Mouse (Mus musculus): ENCODE measurements around the gene Rnf10. TPM values are rescaled to one million over a fixed set of nuclear protein-coding genes. Genes with fewer than 3 reads are reported as not detected.

Rnf10 gene
- polyA plus RNA-seq, 1 experiment: 240 TPM

DNA sequence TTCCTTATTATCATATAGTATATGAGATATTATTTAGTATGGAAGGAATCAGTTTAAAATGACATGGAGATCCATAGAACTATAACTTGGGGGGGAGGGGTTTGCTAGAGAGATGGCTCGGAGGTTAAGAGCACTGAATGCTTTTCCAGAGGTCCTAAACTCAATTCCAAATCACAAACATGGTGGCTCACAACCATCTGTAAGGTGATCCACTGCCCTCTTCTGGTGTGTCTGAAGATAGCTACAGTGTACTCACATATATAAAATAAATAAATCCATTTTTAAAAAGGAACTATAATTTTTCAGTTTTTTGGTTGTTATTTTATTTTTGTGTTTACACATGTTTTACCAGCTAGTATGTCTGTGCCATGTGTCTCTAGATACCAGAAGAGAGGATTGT, 1.7 kb upstream of the Rnf10 start:
- TF ChIP-seq CTCF (IDR thresholded peaks at IDR 0.05; ENCODE audit: control insufficient read depth, insufficient read depth, insufficient replicate concordance, low read depth, low read length): no peak
- TF ChIP-seq POLR2A (IDR thresholded peaks at IDR 0.05; ENCODE audit: control insufficient read depth, low read depth, low read length): no peak
- no peaks in the 10 kb centered on the region for H3K36me3 ChIP-seq (ENCODE audit: control insufficient read depth, insufficient read depth, low read length)
- H3K27ac ChIP-seq (ENCODE audit: control insufficient read depth, insufficient read depth, low read depth, low read length): no peak overlapping the region
- H3K4me1 ChIP-seq (ENCODE audit: control insufficient read depth, insufficient read depth, low read length): peaks cover 10% of the 10 kb centered on the region
- H3K4me3 ChIP-seq (ENCODE audit: control insufficient read depth, low read depth, low read length): no peak overlapping the region
- no peaks in the 10 kb centered on the region for H3K27me3 ChIP-seq (ENCODE audit: control insufficient read depth, insufficient read depth, low read length)

DNA sequence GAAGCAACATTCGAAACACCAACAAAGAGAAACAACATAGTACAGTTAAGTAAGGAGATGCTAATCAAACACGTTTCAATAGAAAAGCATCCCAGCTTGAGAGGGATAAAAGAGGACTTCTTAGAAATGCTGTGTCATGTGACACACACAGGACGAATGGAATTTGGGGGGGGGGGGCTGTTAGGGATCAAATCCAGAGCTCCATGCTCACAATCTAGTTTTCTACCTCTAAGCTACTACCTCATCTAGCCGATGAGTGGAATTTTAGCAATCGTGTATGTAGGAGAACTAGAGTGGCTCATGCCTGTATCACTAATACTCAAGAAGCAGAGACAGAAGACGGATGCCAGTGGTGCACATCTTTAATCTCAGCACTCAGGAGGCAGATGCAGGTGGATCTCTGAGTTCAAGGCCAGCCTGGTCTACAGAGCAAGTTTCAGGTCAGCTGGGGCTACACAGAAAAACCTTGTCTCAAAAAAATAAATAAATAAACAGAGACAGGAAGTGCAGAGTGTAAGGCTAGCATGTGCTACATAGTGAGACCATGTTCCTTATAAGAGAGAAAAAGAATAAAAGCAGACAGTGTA, 944 bp upstream of the Rnf10 start:
- no peak for TF ChIP-seq CTCF (IDR thresholded peaks at IDR 0.05; ENCODE audit: control insufficient read depth, insufficient read depth, insufficient replicate concordance, low read depth, low read length)
- TF ChIP-seq POLR2A (IDR thresholded peaks at IDR 0.05; ENCODE audit: control insufficient read depth, low read depth, low read length): no peak
- H3K27me3 ChIP-seq (ENCODE audit: control insufficient read depth, insufficient read depth, low read length): no peaks in the 10 kb centered on the region
- no peak overlapping the region for H3K27ac ChIP-seq (ENCODE audit: control insufficient read depth, insufficient read depth, low read depth, low read length)
- H3K4me3 ChIP-seq (ENCODE audit: control insufficient read depth, low read depth, low read length): no peak overlapping the region
- peaks cover 10% of the 10 kb centered on the region for H3K4me1 ChIP-seq (ENCODE audit: control insufficient read depth, insufficient read depth, low read length)
- H3K36me3 ChIP-seq (ENCODE audit: control insufficient read depth, insufficient read depth, low read length): no peaks in the 10 kb centered on the region

DNA sequence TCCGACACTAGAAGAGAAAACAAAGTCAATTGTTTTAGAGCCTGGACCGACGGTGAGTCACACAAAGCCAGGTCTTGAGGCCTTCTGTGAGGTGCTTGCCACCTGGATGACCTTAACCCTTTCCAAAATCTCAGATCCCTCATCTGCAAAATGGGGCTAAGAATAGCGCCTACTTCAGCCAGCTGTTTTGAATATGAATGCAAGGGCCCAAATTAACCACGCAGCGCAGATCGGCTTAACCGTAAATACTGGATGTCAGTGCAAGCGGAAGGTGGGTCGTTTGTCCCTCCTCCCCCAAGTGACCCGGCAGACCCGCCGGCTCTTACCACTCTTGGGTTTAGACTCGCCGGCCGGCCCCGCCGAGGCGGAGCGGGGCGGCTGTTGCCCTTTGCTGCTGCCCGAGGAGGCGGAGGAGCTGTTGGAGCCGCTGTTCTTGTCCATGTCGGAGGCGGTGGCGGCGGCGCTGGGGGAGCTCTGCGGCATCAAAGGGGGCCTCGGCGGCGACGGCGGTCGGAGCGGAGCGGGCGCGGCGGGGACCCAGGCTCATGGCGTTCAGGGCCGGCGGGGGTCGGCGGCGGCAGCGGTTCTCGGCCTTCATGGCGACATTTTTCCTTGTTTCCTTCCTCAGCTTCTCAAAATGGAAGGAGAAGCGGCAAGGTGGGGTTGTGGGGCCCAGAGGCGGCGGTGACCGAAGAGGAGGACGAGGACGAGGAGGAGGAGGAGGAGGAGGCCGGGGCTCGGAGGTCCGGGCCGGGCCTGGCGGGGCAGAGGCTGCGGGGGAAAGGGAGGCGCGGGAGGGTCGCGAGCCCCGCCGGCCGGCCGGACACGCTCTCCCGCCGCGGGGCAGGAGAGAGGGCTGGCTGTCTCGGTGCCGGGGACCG, 527 bp downstream of the Rnf10 start:
- TF ChIP-seq CTCF (IDR thresholded peaks at IDR 0.05; ENCODE audit: control insufficient read depth, insufficient read depth, insufficient replicate concordance, low read depth, low read length) (no peak), POLR2A (IDR thresholded peaks at IDR 0.05; ENCODE audit: control insufficient read depth, low read depth, low read length) (no peak)
- Histone ChIP-seq H3K4me1 (ENCODE audit: control insufficient read depth, insufficient read depth, low read length) (peaks cover 14% of the 10 kb centered on the region), H3K36me3 (ENCODE audit: control insufficient read depth, insufficient read depth, low read length) (no peaks in the 10 kb centered on the region), H3K4me3 (ENCODE audit: control insufficient read depth, low read depth, low read length) (peak overlapping the region; percentile 100), H3K27me3 (ENCODE audit: control insufficient read depth, insufficient read depth, low read length) (no peaks in the 10 kb centered on the region), H3K27ac (ENCODE audit: control insufficient read depth, insufficient read depth, low read depth, low read length) (peak overlapping the region; percentile 97)

DNA sequence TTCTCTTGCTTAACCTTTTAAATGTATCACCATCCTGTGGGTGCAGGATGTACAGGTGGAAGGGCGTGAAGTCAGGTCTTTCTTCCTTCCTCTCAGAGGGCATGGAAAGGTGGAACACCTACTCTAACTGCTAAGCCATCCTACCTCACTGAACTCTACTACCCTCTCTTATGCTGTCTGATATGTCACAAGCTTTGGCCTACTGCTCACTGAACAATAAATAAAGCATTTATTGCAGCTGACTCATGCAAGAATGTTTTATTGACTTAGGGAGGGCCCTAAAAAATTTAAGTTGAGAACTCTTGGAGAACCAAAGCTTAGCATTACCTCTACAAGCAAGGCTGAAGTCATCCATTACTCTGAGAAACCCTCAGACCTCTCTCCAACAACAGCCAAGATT, 2.7 kb downstream of the Rnf10 start:
- TF ChIP-seq CTCF (IDR thresholded peaks at IDR 0.05; ENCODE audit: control insufficient read depth, insufficient read depth, insufficient replicate concordance, low read depth, low read length) (no peak), POLR2A (IDR thresholded peaks at IDR 0.05; ENCODE audit: control insufficient read depth, low read depth, low read length) (no peak)

DNA sequence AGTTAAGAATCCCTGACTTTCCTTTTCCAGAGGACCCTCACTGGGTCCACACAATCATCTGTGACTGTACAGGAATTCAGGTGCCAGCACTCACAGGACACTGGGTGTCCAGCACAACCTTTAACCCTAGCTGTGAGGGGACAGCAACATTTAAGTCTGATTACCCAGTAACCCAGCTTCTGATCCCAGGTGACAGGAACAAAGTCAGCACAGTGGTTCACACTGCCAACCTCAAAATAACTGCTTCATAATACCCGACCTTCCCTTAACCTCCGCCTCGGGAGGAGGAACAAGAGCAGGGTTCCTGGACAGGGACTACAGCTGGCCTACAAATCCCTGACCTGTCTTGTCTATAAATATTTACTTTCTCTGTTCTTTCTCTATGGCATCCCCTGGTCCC, 4.4 kb downstream of the Rnf10 start:
- no peaks in the 10 kb centered on the region for H3K36me3 ChIP-seq (ENCODE audit: control insufficient read depth, insufficient read depth, low read length)
- TF ChIP-seq CTCF (IDR thresholded peaks at IDR 0.05; ENCODE audit: control insufficient read depth, insufficient read depth, insufficient replicate concordance, low read depth, low read length): no peak
- no peak for TF ChIP-seq POLR2A (IDR thresholded peaks at IDR 0.05; ENCODE audit: control insufficient read depth, low read depth, low read length)
- no peak overlapping the region; the same call in 1 of the 2 replicates for H3K27ac ChIP-seq (ENCODE audit: control insufficient read depth, insufficient read depth, low read depth, low read length)
- no peaks in the 10 kb centered on the region for H3K27me3 ChIP-seq (ENCODE audit: control insufficient read depth, insufficient read depth, low read length)
- H3K4me3 ChIP-seq (ENCODE audit: control insufficient read depth, low read depth, low read length): no peak overlapping the region
- peaks cover 11% of the 10 kb centered on the region for H3K4me1 ChIP-seq (ENCODE audit: control insufficient read depth, insufficient read depth, low read length)

More for the DNA sequence above, 2.7 kb downstream of the Rnf10 start:
- no peak overlapping the region for H3K27ac ChIP-seq (ENCODE audit: control insufficient read depth, insufficient read depth, low read depth, low read length)
- no peaks in the 10 kb centered on the region for H3K27me3 ChIP-seq (ENCODE audit: control insufficient read depth, insufficient read depth, low read length)
- H3K4me3 ChIP-seq (ENCODE audit: control insufficient read depth, low read depth, low read length): no peak overlapping the region
- no peaks in the 10 kb centered on the region for H3K36me3 ChIP-seq (ENCODE audit: control insufficient read depth, insufficient read depth, low read length)
- peaks cover 12% of the 10 kb centered on the region for H3K4me1 ChIP-seq (ENCODE audit: control insufficient read depth, insufficient read depth, low read length)

DNA sequence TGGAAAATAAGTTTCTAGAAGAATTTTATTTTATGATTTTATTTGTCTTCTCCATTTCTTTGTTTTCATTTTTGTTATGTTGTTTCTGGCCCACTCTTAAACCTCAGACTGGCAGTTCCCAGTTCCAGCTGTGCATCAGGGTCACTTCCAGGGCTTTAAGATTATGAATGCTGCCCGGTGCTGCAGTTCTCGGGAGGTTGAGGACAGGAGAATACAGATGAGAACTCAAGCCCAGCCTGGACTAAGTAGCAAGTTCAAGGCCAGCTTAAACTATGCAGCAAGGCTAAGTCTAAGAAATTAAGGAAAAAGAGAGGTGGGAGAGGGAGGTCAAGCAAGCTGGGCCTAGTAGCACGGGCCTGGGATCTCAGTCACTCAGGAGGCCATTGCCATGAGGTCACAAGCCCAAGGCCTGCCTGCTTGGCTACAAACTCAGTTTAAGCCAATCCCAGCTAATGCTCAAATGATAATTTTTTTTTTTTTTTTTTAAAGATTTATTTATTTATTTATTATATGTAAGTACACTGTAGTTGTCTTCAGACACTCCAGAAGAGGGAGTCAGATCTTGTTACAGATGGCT, 5.1 kb downstream of the Rnf10 start:
- Histone ChIP-seq H3K27ac (ENCODE audit: control insufficient read depth, insufficient read depth, low read depth, low read length) (peak overlapping the region; percentile 18; the same call in 1 of the 2 replicates), H3K36me3 (ENCODE audit: control insufficient read depth, insufficient read depth, low read length) (no peaks in the 10 kb centered on the region), H3K4me3 (ENCODE audit: control insufficient read depth, low read depth, low read length) (no peak overlapping the region), H3K4me1 (ENCODE audit: control insufficient read depth, insufficient read depth, low read length) (peaks cover 9% of the 10 kb centered on the region), H3K27me3 (ENCODE audit: control insufficient read depth, insufficient read depth, low read length) (no peaks in the 10 kb centered on the region)
- TF ChIP-seq POLR2A (IDR thresholded peaks at IDR 0.05; ENCODE audit: control insufficient read depth, low read depth, low read length) (no peak), CTCF (IDR thresholded peaks at IDR 0.05; ENCODE audit: control insufficient read depth, insufficient read depth, insufficient replicate concordance, low read depth, low read length) (no peak)

DNA sequence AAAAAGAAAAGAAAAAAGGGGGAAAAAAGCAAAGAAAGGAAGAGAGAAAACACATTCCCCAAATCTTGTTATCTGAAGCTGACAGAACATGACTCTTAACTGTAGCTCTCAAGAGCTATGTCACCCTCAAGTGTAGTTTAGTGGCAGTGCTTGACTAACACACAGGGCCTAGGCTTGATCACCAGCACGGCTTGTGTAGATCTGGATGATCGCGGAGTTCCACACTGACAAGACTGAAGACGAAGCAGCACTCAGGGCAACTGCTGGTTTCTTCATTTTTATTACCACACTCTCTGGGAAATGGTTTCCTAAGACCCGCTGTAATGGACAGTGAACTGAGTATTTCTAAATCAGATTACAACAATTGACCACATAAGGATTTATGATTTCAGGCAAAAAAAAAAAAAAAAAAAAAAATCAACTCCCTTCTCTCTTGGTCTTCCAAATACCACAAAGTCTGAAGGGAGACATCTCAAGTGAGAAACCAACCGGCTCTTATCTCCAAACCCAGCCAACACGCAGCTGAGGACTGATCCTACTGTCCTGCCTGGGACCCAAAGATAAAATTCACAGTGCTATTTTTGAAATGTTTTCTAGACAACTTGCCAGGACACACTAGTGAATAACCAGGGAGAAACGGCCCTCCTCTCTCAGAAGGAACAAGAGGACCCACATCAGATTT, 5.8 kb downstream of the Rnf10 start:
- TF ChIP-seq POLR2A (IDR thresholded peaks at IDR 0.05; ENCODE audit: control insufficient read depth, low read depth, low read length) (no peak), CTCF (IDR thresholded peaks at IDR 0.05; ENCODE audit: control insufficient read depth, insufficient read depth, insufficient replicate concordance, low read depth, low read length) (no peak)
- no peak overlapping the region for H3K4me3 ChIP-seq (ENCODE audit: control insufficient read depth, low read depth, low read length)
- no peaks in the 10 kb centered on the region for H3K27me3 ChIP-seq (ENCODE audit: control insufficient read depth, insufficient read depth, low read length)
- H3K4me1 ChIP-seq (ENCODE audit: control insufficient read depth, insufficient read depth, low read length): peaks cover 9% of the 10 kb centered on the region
- no peak overlapping the region for H3K27ac ChIP-seq (ENCODE audit: control insufficient read depth, insufficient read depth, low read depth, low read length)
- no peaks in the 10 kb centered on the region for H3K36me3 ChIP-seq (ENCODE audit: control insufficient read depth, insufficient read depth, low read length)
